ENCODE assay signal across 34 mouse cellular contexts in genomic region chr6:139514938-139515510, GRCm38 (mm10). TPM values are rescaled to one million over a fixed set of nuclear protein-coding genes. Genes with fewer than 3 reads are reported as not detected.
DNase-seq lines count a peak whose midpoint lies in the region; ATAC-seq lines count a peak whose summit lies in the region.
"Had no signal": no experiment of that assay in that cellular context is flagged by ENCODE, and none has a peak within 500 bp of the region (broad histone marks: within the 10 kb centered on the region; RNA-seq: fewer than 3 reads in every experiment).

No protein-coding gene starts in this region.

- peak; percentile 65; the same call in 1 of the 2 replicates for ATAC-seq in embryonic facial prominence, embryonic 14.5 days (ENCODE audit: low read depth)
- ATAC-seq in cerebellum, adult (ENCODE audit: insufficient number of reproducible peaks, low FRiP score, low TSS enrichment), result peak; percentile 72; the same call in 1 of the 2 replicates
- no peak for ATAC-seq in neural tube, embryonic 15.5 days (ENCODE audit: low FRiP score)
- ATAC-seq: activated CD4-positive, CD25-positive, alpha-beta regulatory T cell, adult 4 months; forebrain, embryonic 16.5 days; liver, postnatal 0 days had no signal

- H3K27ac ChIP-seq in embryonic facial prominence, embryonic 14.5 days (replicated peaks; ENCODE audit: low read depth, low read length), result no peak overlapping the region
- H3K27ac ChIP-seq in embryonic facial prominence, embryonic 10.5 days (replicated peaks), result no peak overlapping the region
- H3K27ac ChIP-seq in neural tube, embryonic 15.5 days (replicated peaks), result no peak overlapping the region
- H3K27ac ChIP-seq: embryonic facial prominence, embryonic 15.5 days; forebrain, embryonic 10.5 days; heart, embryonic 13.5 days; kidney, embryonic 15.5 days; stomach, embryonic 15.5 days had no signal

- peaks cover 4% of the 10 kb centered on the region; the same call in 1 of the 2 replicates for H3K9me3 ChIP-seq in embryonic facial prominence, embryonic 14.5 days (ENCODE audit: control insufficient read depth, low read length)
- H3K9me3 ChIP-seq in embryonic facial prominence, embryonic 10.5 days, result no peaks in the 10 kb centered on the region
- H3K9me3 ChIP-seq in neural tube, embryonic 15.5 days (replicated peaks), result no peaks in the 10 kb centered on the region
- H3K9me3 ChIP-seq: embryonic facial prominence, embryonic 15.5 days; forebrain, embryonic 10.5 days; heart, embryonic 13.5 days; kidney, embryonic 15.5 days; stomach, embryonic 15.5 days had no signal

- no peak overlapping the region for H3K4me3 ChIP-seq in embryonic facial prominence, embryonic 14.5 days (ENCODE audit: low read depth, low read length)
- H3K4me3 ChIP-seq in embryonic facial prominence, embryonic 10.5 days, result no peak overlapping the region
- H3K4me3 ChIP-seq in neural tube, embryonic 15.5 days (replicated peaks), result no peak overlapping the region
- H3K4me3 ChIP-seq: embryonic facial prominence, embryonic 15.5 days; forebrain, embryonic 10.5 days; heart, embryonic 13.5 days; kidney, embryonic 15.5 days; stomach, embryonic 15.5 days had no signal

- H3K27me3 ChIP-seq in embryonic facial prominence, embryonic 14.5 days (replicated peaks; ENCODE audit: control insufficient read depth, insufficient read depth, low read length), result no peaks in the 10 kb centered on the region
- no peaks in the 10 kb centered on the region for H3K27me3 ChIP-seq in embryonic facial prominence, embryonic 10.5 days (replicated peaks; ENCODE audit: low read depth, poor library complexity, severe bottlenecking)
- no peaks in the 10 kb centered on the region for H3K27me3 ChIP-seq in neural tube, embryonic 15.5 days (replicated peaks)
- H3K27me3 ChIP-seq: embryonic facial prominence, embryonic 15.5 days; heart, embryonic 13.5 days; kidney, embryonic 15.5 days; stomach, embryonic 15.5 days had no signal

- no peak overlapping the region for H3K4me2 ChIP-seq in embryonic facial prominence, embryonic 14.5 days (ENCODE audit: low read depth, low read length)
- H3K4me2 ChIP-seq in neural tube, embryonic 15.5 days, result no peak overlapping the region
- H3K4me2 ChIP-seq: embryonic facial prominence, embryonic 15.5 days; heart, embryonic 13.5 days; kidney, embryonic 15.5 days; liver, embryonic 11.5 days; midbrain, embryonic 11.5 days; stomach, embryonic 15.5 days had no signal

- 64% methylated on average over 3 of the region's 3 CpGs for WGBS in embryonic facial prominence, embryonic 14.5 days
- 86% methylated on average over 3 of the region's 3 CpGs for WGBS in embryonic facial prominence, embryonic 10.5 days
- 85% methylated on average over 3 of the region's 3 CpGs for WGBS in neural tube, embryonic 15.5 days

- peak; percentile 64 for DNase-seq in embryonic facial prominence, embryonic 14.5 days (ENCODE audit: low spot score)
- DNase-seq in embryonic facial prominence, embryonic 10.5 days (ENCODE audit: low spot score), result no peak
- DNase-seq in cerebellum, adult 9-10 months, result peak; percentile 62
- peak; percentile 19 for DNase-seq in retina, embryonic 14.5 days (ENCODE audit: low spot score)
- DNase-seq in adrenal gland, adult (ENCODE audit: inconsistent age in 2 of 2, low spot score in 1 of 2), result no peak
- no peak for DNase-seq in gastrocnemius, adult 8-10 months (ENCODE audit: low spot score in 2 of 2)
- DNase-seq: adrenal gland, postnatal 10 days; embryo, embryonic 11 days; gastrocnemius, postnatal 25 days; heart, adult 18-20 months; heart, postnatal 14 days; kidney, adult 11 months; kidney, postnatal 4 days; liver, postnatal 0 days; lung, postnatal 10 days; right cerebral cortex, postnatal 25 days; thymus, adult 18-20 months; thymus, postnatal 4 days had no signal

- H3K4me1 ChIP-seq in embryonic facial prominence, embryonic 14.5 days (ENCODE audit: control insufficient read depth, insufficient read depth, low read length), result no peaks in the 10 kb centered on the region
- H3K4me1 ChIP-seq in embryonic facial prominence, embryonic 10.5 days, result no peaks in the 10 kb centered on the region
- no peaks in the 10 kb centered on the region for H3K4me1 ChIP-seq in neural tube, embryonic 15.5 days
- H3K4me1 ChIP-seq: embryonic facial prominence, embryonic 15.5 days; forebrain, embryonic 10.5 days; heart, embryonic 13.5 days; kidney, embryonic 15.5 days; stomach, embryonic 15.5 days had no signal

- H3K9ac ChIP-seq in embryonic facial prominence, embryonic 14.5 days (ENCODE audit: low read depth, low read length), result no peak overlapping the region
- no peak overlapping the region for H3K9ac ChIP-seq in neural tube, embryonic 15.5 days (replicated peaks)
- H3K9ac ChIP-seq: embryonic facial prominence, embryonic 15.5 days; heart, embryonic 13.5 days; kidney, embryonic 15.5 days; liver, postnatal 0 days; stomach, embryonic 15.5 days had no signal

- H3K36me3 ChIP-seq in embryonic facial prominence, embryonic 14.5 days (ENCODE audit: control insufficient read depth, insufficient read depth, low read length), result no peaks in the 10 kb centered on the region
- H3K36me3 ChIP-seq in embryonic facial prominence, embryonic 10.5 days (replicated peaks), result no peaks in the 10 kb centered on the region
- H3K36me3 ChIP-seq in neural tube, embryonic 15.5 days, result no peaks in the 10 kb centered on the region
- H3K36me3 ChIP-seq: embryonic facial prominence, embryonic 15.5 days; forebrain, embryonic 10.5 days; heart, embryonic 13.5 days; kidney, embryonic 15.5 days; stomach, embryonic 15.5 days had no signal

RNA-seq across cellular contexts. Expression of gene Rergl, which starts 13.2 kb away (rescaled TPM):
- 0.18 TPM in 1 of 2 replicates, not detected in the other for polyA plus RNA-seq in embryonic facial prominence, embryonic 14.5 days (2014; fragmentation: Nextera tagmentation; extraction: Ambion mirVana)
- not detected in 2 replicates for polyA plus RNA-seq in embryonic facial prominence, embryonic 10.5 days (2016; fragmentation: Nextera tagmentation; extraction: Ambion mirVana)
- not detected in 2 replicates for polyA plus RNA-seq in neural tube, embryonic 15.5 days (2015; fragmentation: Nextera tagmentation; extraction: Ambion mirVana)
- not detected for total RNA-seq in gastrocnemius, adult 8-10 months (2022)
- total RNA-seq: gastrocnemius, postnatal 25 days; layer of hippocampus, postnatal 10 days; left cerebral cortex, adult 8-10 months; monocyte, adult 5-6 weeks had no signal
- polyA plus RNA-seq: activated CD4-positive, CD25-positive, alpha-beta regulatory T cell, adult 4 months; embryonic facial prominence, embryonic 15.5 days; forebrain, embryonic 10.5 days; forebrain, embryonic 16.5 days; heart, embryonic 13.5 days; hindbrain, embryonic 11.5 days; limb, embryonic 11.5 days; liver, embryonic 11.5 days; liver, postnatal 0 days; midbrain, embryonic 11.5 days had no signal

Comparison
In these comparisons a context has a peak if more than half of its experiments do, and no peak if none do; other contexts are left out.
1. DNase-seq: peak in embryonic facial prominence, embryonic 14.5 days (single experiment), cerebellum, adult 9-10 months (single experiment) and retina, embryonic 14.5 days (single experiment); none in embryonic facial prominence, embryonic 10.5 days (single experiment), adrenal gland, adult (0 of 2) and gastrocnemius, adult 8-10 months (0 of 2).